Mouse (Mus musculus): ENCODE results near the gene Zmynd10. TPM values are rescaled to one million over a fixed set of nuclear protein-coding genes. Genes with fewer than 3 reads are reported as not detected.

Zmynd10 gene
- total and polyA plus RNA-seq, 2 experiments from 2014 or later, result 0.25 TPM; not detected in 1

GRCm38 (mm10) chr9:107596619-107597569, 49.8 kb downstream of the Zmynd10 start:
- H3K36me3 ChIP-seq (replicated peaks; ENCODE audit: control insufficient read depth, insufficient read depth, low read length), result peaks cover 33% of the 10 kb centered on the region
- no peak for TF ChIP-seq CTCF (IDR thresholded peaks at IDR 0.05; ENCODE audit: low read depth)
- no peak for TF ChIP-seq EP300 (IDR thresholded peaks at IDR 0.05; ENCODE audit: low read depth)
- H3K9me3 ChIP-seq (replicated peaks; ENCODE audit: control insufficient read depth, low read length), result no peaks in the 10 kb centered on the region
- peak overlapping the region; percentile 34 for H3K4me3 ChIP-seq (ENCODE audit: low read depth, low read length)
- no peaks in the 10 kb centered on the region for H3K27me3 ChIP-seq (ENCODE audit: control insufficient read depth, insufficient read depth, low read length)
- H3K4me2 ChIP-seq (ENCODE audit: low read depth, low read length), result peak overlapping the region; percentile 57
- DNase-seq (ENCODE audit: low spot score), result peak; percentile 91
- peak overlapping the region; percentile 53 for H3K9ac ChIP-seq (replicated peaks; ENCODE audit: low read depth, low read length)
- H3K27ac ChIP-seq (ENCODE audit: low read depth), result peak overlapping the region; percentile 91
- peak; percentile 83 for ATAC-seq (ENCODE audit: insufficient read depth, low read depth)
- peaks cover 39% of the 10 kb centered on the region for H3K4me1 ChIP-seq (ENCODE audit: control insufficient read depth, insufficient read depth)
- WGBS, result 44% methylated on average over 11 of the region's 11 CpGs

GRCm38 (mm10) chr9:107598385-107598784, 51.3 kb downstream of the Zmynd10 start:
- no peak for DNase-seq (ENCODE audit: low spot score)
- H3K27me3 ChIP-seq (ENCODE audit: control insufficient read depth, insufficient read depth, low read length), result no peaks in the 10 kb centered on the region
- peaks cover 27% of the 10 kb centered on the region for H3K4me1 ChIP-seq (ENCODE audit: control insufficient read depth, insufficient read depth)
- H3K4me2 ChIP-seq (ENCODE audit: low read depth, low read length), result no peak overlapping the region
- ATAC-seq (ENCODE audit: insufficient read depth, low read depth), result no peak
- no peak overlapping the region for H3K9ac ChIP-seq (replicated peaks; ENCODE audit: low read depth, low read length)
- H3K36me3 ChIP-seq (replicated peaks; ENCODE audit: control insufficient read depth, insufficient read depth, low read length), result peaks cover 18% of the 10 kb centered on the region
- no peak for TF ChIP-seq EP300 (IDR thresholded peaks at IDR 0.05; ENCODE audit: low read depth)
- no peak for TF ChIP-seq CTCF (IDR thresholded peaks at IDR 0.05; ENCODE audit: low read depth)
- no peaks in the 10 kb centered on the region for H3K9me3 ChIP-seq (replicated peaks; ENCODE audit: control insufficient read depth, low read length)
- no peak overlapping the region for H3K4me3 ChIP-seq (ENCODE audit: low read depth, low read length)
- no peak overlapping the region for H3K27ac ChIP-seq (ENCODE audit: low read depth)
- WGBS, result 74% methylated on average over 5 of the region's 5 CpGs

DNA sequence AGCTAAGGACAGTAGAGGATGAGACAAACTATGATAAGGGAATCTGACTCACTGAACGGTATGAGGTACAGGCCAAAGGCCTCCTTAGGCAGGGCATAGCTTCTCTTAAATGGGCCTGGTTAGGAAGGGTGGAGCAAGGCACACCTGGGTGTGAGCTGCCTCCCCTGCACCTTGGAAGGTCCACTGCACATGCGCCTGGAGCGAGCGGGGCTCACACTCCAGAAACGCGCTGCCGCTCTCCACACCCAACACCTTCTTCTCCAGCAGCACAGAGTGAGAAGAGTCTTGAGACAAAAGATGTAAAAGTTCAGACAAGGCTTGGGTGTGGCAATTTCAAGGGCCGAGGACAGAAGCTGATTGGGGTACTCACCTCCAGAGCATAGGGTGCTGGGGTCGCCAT, 52.3 kb downstream of the Zmynd10 start:
- H3K4me2 ChIP-seq (ENCODE audit: low read depth, low read length), result no peak overlapping the region
- H3K27me3 ChIP-seq (ENCODE audit: control insufficient read depth, insufficient read depth, low read length), result no peaks in the 10 kb centered on the region
- TF ChIP-seq CTCF (IDR thresholded peaks at IDR 0.05; ENCODE audit: low read depth) (no peak), EP300 (IDR thresholded peaks at IDR 0.05; ENCODE audit: low read depth) (no peak)
- no peak overlapping the region for H3K4me3 ChIP-seq (ENCODE audit: low read depth, low read length)
- ATAC-seq (ENCODE audit: insufficient read depth, low read depth) (no peak), DNase-seq (ENCODE audit: low spot score) (no peak)
- H3K9me3 ChIP-seq (replicated peaks; ENCODE audit: control insufficient read depth, low read length), result no peaks in the 10 kb centered on the region
- WGBS, result 84% methylated on average over 9 of the region's 9 CpGs
- H3K27ac ChIP-seq (ENCODE audit: low read depth), result no peak overlapping the region
- no peak overlapping the region for H3K9ac ChIP-seq (replicated peaks; ENCODE audit: low read depth, low read length)
- H3K36me3 ChIP-seq (replicated peaks; ENCODE audit: control insufficient read depth, insufficient read depth, low read length), result peaks cover 7% of the 10 kb centered on the region
- H3K4me1 ChIP-seq (ENCODE audit: control insufficient read depth, insufficient read depth), result peaks cover 17% of the 10 kb centered on the region

DNA sequence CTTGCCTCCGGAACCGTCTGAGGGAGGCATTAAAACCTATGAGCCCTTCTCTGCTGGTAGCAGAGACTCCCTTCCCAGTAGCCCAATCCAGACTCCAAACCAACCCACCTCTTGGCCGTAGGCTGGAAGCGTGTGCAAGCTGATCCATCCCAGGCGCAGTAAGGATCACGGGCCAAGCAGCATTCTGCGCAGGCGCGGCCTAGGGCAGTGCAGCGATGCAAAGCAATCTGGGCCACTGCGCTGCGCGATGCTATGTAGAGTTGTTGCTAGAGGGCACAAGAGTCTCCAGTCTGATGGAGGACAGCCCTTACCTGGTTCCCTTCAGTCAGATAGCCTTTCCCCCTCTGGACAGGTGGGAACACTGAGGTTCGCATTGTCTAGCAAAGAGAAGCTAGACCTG, 52.7 kb downstream of the Zmynd10 start:
- no peak overlapping the region for H3K27ac ChIP-seq (ENCODE audit: low read depth)
- H3K4me3 ChIP-seq (ENCODE audit: low read depth, low read length), result no peak overlapping the region
- no peak overlapping the region for H3K4me2 ChIP-seq (ENCODE audit: low read depth, low read length)
- peaks cover 6% of the 10 kb centered on the region; the same call in 1 of the 2 replicates for H3K36me3 ChIP-seq (replicated peaks; ENCODE audit: control insufficient read depth, insufficient read depth, low read length)
- TF ChIP-seq CTCF (IDR thresholded peaks at IDR 0.05; ENCODE audit: low read depth), result no peak
- TF ChIP-seq EP300 (IDR thresholded peaks at IDR 0.05; ENCODE audit: low read depth), result no peak
- 74% methylated on average over 14 of the region's 14 CpGs for WGBS
- H3K9ac ChIP-seq (replicated peaks; ENCODE audit: low read depth, low read length), result no peak overlapping the region
- no peaks in the 10 kb centered on the region for H3K9me3 ChIP-seq (replicated peaks; ENCODE audit: control insufficient read depth, low read length)
- ATAC-seq (ENCODE audit: insufficient read depth, low read depth) (no peak), DNase-seq (ENCODE audit: low spot score) (no peak)
- H3K4me1 ChIP-seq (ENCODE audit: control insufficient read depth, insufficient read depth), result peaks cover 17% of the 10 kb centered on the region
- H3K27me3 ChIP-seq (ENCODE audit: control insufficient read depth, insufficient read depth, low read length), result no peaks in the 10 kb centered on the region

- no peak overlapping the region for H3K4me3 ChIP-seq (ENCODE audit: low read depth, low read length)
- no peak for TF ChIP-seq EP300 (IDR thresholded peaks at IDR 0.05; ENCODE audit: low read depth)
- TF ChIP-seq CTCF (IDR thresholded peaks at IDR 0.05; ENCODE audit: low read depth), result peak; percentile 6; the same call in 1 of the 2 replicates
- 80% methylated on average over 12 of the region's 12 CpGs for WGBS
- no peaks in the 10 kb centered on the region for H3K9me3 ChIP-seq (replicated peaks; ENCODE audit: control insufficient read depth, low read length)
- H3K36me3 ChIP-seq (replicated peaks; ENCODE audit: control insufficient read depth, insufficient read depth, low read length), result peaks cover 6% of the 10 kb centered on the region; the same call in 1 of the 2 replicates
- H3K27me3 ChIP-seq (ENCODE audit: control insufficient read depth, insufficient read depth, low read length), result no peaks in the 10 kb centered on the region
- H3K27ac ChIP-seq (ENCODE audit: low read depth), result no peak overlapping the region
- no peak for ATAC-seq (ENCODE audit: insufficient read depth, low read depth)
- no peak for DNase-seq (ENCODE audit: low spot score)
- no peak overlapping the region for H3K4me2 ChIP-seq (ENCODE audit: low read depth, low read length)
- H3K4me1 ChIP-seq (ENCODE audit: control insufficient read depth, insufficient read depth), result peaks cover 15% of the 10 kb centered on the region
- no peak overlapping the region for H3K9ac ChIP-seq (replicated peaks; ENCODE audit: low read depth, low read length)
Measured at GRCm38 (mm10) chr9:107600745-107601144, 53.6 kb downstream of the Zmynd10 start.

Other genes with a start within 250 kb of the Zmynd10 start
- 4.8 and 28.7 TPM in 2 replicates for gene Hemk1, start 208.9 kb upstream of the Zmynd10 start, total RNA-seq (2014; rRNA removed; ENCODE audit: low replicate concordance)
- 12.3 and 15.3 TPM in 2 replicates for gene Hemk1, start 208.9 kb upstream of the Zmynd10 start, polyA plus RNA-seq (2015; fragmentation: Nextera tagmentation; extraction: Ambion mirVana)
- gene 6430571L13Rik, start 206.7 kb upstream of the Zmynd10 start, total RNA-seq (2014; rRNA removed; ENCODE audit: low replicate concordance), result 1.1 and 11.0 TPM in 2 replicates
- gene 6430571L13Rik, start 206.7 kb upstream of the Zmynd10 start, polyA plus RNA-seq (2015; fragmentation: Nextera tagmentation; extraction: Ambion mirVana), result 3.1 and 3.3 TPM in 2 replicates
- 30.6 and 34.8 TPM in 2 replicates for gene Cacna2d2, start 147.7 kb upstream of the Zmynd10 start, total RNA-seq (2014; rRNA removed; ENCODE audit: low replicate concordance)
- 1.1 and 1.3 TPM in 2 replicates for gene Cacna2d2, start 147.7 kb upstream of the Zmynd10 start, polyA plus RNA-seq (2015; fragmentation: Nextera tagmentation; extraction: Ambion mirVana)
- gene Tmem115, start 13.4 kb upstream of the Zmynd10 start, total RNA-seq (2014; rRNA removed; ENCODE audit: low replicate concordance), result 33.4 and 37.3 TPM in 2 replicates
- gene Tmem115, start 13.4 kb upstream of the Zmynd10 start, polyA plus RNA-seq (2015; fragmentation: Nextera tagmentation; extraction: Ambion mirVana), result 26.7 and 28.5 TPM in 2 replicates
- gene Cyb561d2, start 5.1 kb upstream of the Zmynd10 start, total RNA-seq (2014; rRNA removed; ENCODE audit: low replicate concordance), result 13.4 and 22.1 TPM in 2 replicates
- 14.3 and 16.9 TPM in 2 replicates for gene Cyb561d2, start 5.1 kb upstream of the Zmynd10 start, polyA plus RNA-seq (2015; fragmentation: Nextera tagmentation; extraction: Ambion mirVana)
- gene Nprl2, start 5.1 kb upstream of the Zmynd10 start, total RNA-seq (2014; rRNA removed; ENCODE audit: low replicate concordance), result 42.3 and 56.4 TPM in 2 replicates
- 22.5 and 23.2 TPM in 2 replicates for gene Nprl2, start 5.1 kb upstream of the Zmynd10 start, polyA plus RNA-seq (2015; fragmentation: Nextera tagmentation; extraction: Ambion mirVana)
- gene Rassf1, start 4.3 kb downstream of the Zmynd10 start, total RNA-seq (2014; rRNA removed; ENCODE audit: low replicate concordance), result 28.7 and 39.0 TPM in 2 replicates
- gene Rassf1, start 4.3 kb downstream of the Zmynd10 start, polyA plus RNA-seq (2015; fragmentation: Nextera tagmentation; extraction: Ambion mirVana), result 34.4 and 35.1 TPM in 2 replicates
- 38.6 and 51.2 TPM in 2 replicates for gene Tusc2, start 16.0 kb downstream of the Zmynd10 start, total RNA-seq (2014; rRNA removed; ENCODE audit: low replicate concordance)
- gene Tusc2, start 16.0 kb downstream of the Zmynd10 start, polyA plus RNA-seq (2015; fragmentation: Nextera tagmentation; extraction: Ambion mirVana), result 37.0 and 38.8 TPM in 2 replicates
- 67.8 and 97.3 TPM in 2 replicates for gene Hyal2, start 20.6 kb downstream of the Zmynd10 start, total RNA-seq (2014; rRNA removed; ENCODE audit: low replicate concordance)
- gene Hyal2, start 20.6 kb downstream of the Zmynd10 start, polyA plus RNA-seq (2015; fragmentation: Nextera tagmentation; extraction: Ambion mirVana), result 58.6 and 60.5 TPM in 2 replicates
- gene Hyal1, start 29.6 kb downstream of the Zmynd10 start, total RNA-seq (2014; rRNA removed; ENCODE audit: low replicate concordance), result 14.0 and 21.3 TPM in 2 replicates
- 5.7 and 6.0 TPM in 2 replicates for gene Hyal1, start 29.6 kb downstream of the Zmynd10 start, polyA plus RNA-seq (2015; fragmentation: Nextera tagmentation; extraction: Ambion mirVana)
- gene Naa80, start 31.6 kb downstream of the Zmynd10 start, total RNA-seq (2014; rRNA removed; ENCODE audit: low replicate concordance), result 28.4 and 58.8 TPM in 2 replicates
- 14.5 and 17.5 TPM in 2 replicates for gene Naa80, start 31.6 kb downstream of the Zmynd10 start, polyA plus RNA-seq (2015; fragmentation: Nextera tagmentation; extraction: Ambion mirVana)
- 0.65 and 0.66 TPM in 2 replicates for gene Hyal3, start 33.5 kb downstream of the Zmynd10 start, total RNA-seq (2014; rRNA removed; ENCODE audit: low replicate concordance)
- gene Hyal3, start 33.5 kb downstream of the Zmynd10 start, polyA plus RNA-seq (2015; fragmentation: Nextera tagmentation; extraction: Ambion mirVana), result 0.29 and 0.44 TPM in 2 replicates
- 22.3 and 31.2 TPM in 2 replicates for gene Ifrd2, start 40.3 kb downstream of the Zmynd10 start, total RNA-seq (2014; rRNA removed; ENCODE audit: low replicate concordance)
- gene Ifrd2, start 40.3 kb downstream of the Zmynd10 start, polyA plus RNA-seq (2015; fragmentation: Nextera tagmentation; extraction: Ambion mirVana), result 28.6 and 33.6 TPM in 2 replicates
- gene Sema3b, start 61.9 kb downstream of the Zmynd10 start, total RNA-seq (2014; rRNA removed; ENCODE audit: low replicate concordance), result 21.0 and 34.9 TPM in 2 replicates
- 8.9 and 9.1 TPM in 2 replicates for gene Sema3b, start 61.9 kb downstream of the Zmynd10 start, polyA plus RNA-seq (2015; fragmentation: Nextera tagmentation; extraction: Ambion mirVana)
- gene Gnai2, start 88.1 kb downstream of the Zmynd10 start, total RNA-seq (2014; rRNA removed; ENCODE audit: low replicate concordance), result 472 and 473 TPM in 2 replicates
- gene Gnai2, start 88.1 kb downstream of the Zmynd10 start, polyA plus RNA-seq (2015; fragmentation: Nextera tagmentation; extraction: Ambion mirVana), result 291 and 295 TPM in 2 replicates
- 8.9 and 16.9 TPM in 2 replicates for gene Slc38a3, start 122.2 kb downstream of the Zmynd10 start, total RNA-seq (2014; rRNA removed; ENCODE audit: low replicate concordance)
- gene Slc38a3, start 122.2 kb downstream of the Zmynd10 start, polyA plus RNA-seq (2015; fragmentation: Nextera tagmentation; extraction: Ambion mirVana), result 2.7 and 4.0 TPM in 2 replicates
- not detected in 2 replicates for gene Gnat1, start 132.4 kb downstream of the Zmynd10 start, total RNA-seq (2014; rRNA removed; ENCODE audit: low replicate concordance)
- gene Gnat1, start 132.4 kb downstream of the Zmynd10 start, polyA plus RNA-seq (2015; fragmentation: Nextera tagmentation; extraction: Ambion mirVana), result 0.25 and 0.33 TPM in 2 replicates
- 38.4 and 59.5 TPM in 2 replicates for gene Sema3f, start 163.2 kb downstream of the Zmynd10 start, total RNA-seq (2014; rRNA removed; ENCODE audit: low replicate concordance)
- gene Sema3f, start 163.2 kb downstream of the Zmynd10 start, polyA plus RNA-seq (2015; fragmentation: Nextera tagmentation; extraction: Ambion mirVana), result 2.6 and 2.7 TPM in 2 replicates
- gene Rbm5, start 223.7 kb downstream of the Zmynd10 start, total RNA-seq (2014; rRNA removed; ENCODE audit: low replicate concordance), result 53.5 and 90.6 TPM in 2 replicates
- 81.7 and 88.9 TPM in 2 replicates for gene Rbm5, start 223.7 kb downstream of the Zmynd10 start, polyA plus RNA-seq (2015; fragmentation: Nextera tagmentation; extraction: Ambion mirVana)